Mouse (Mus musculus): ENCODE results near the gene Plau.

Gene Plau

DNA sequence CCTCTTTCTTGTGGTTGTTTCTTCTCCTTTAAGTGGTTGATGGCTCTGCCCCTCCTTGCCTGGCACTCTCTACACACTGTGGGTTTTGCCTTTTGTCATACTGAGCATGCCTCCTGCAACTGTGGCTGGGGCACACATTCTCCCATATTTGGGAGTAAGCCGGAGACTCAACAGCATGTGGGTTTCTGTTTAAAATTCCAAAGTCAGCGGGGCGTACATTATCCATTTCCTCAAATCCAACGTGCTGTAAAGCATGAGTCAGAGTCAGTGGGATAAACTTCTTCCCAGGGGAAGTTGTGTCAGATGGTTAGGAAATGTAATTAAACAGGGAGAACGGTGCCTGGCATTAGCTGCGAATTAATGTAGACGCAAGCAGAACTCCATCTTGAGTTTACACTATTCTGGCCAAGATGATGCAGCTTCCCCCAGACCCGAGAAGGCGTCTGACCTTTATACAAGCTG, 55.5 kb downstream of the Plau start:
- DNase-seq (ENCODE audit: low read depth, low spot score): no peak

Measured in retina, postnatal 7 days (tissue).